Mouse (Mus musculus): ENCODE measurements around the gene Fxyd2. TPM values are rescaled to one million over a fixed set of nuclear protein-coding genes. Genes with fewer than 3 reads are reported as not detected.

Gene Fxyd2
- polyA plus RNA-seq, 1 experiment from 2014 or later: 0.61 TPM

GRCm38 (mm10) chr9:45373896-45374295 lies 25.6 kb upstream of the Fxyd2 start:
- no peaks in the 10 kb centered on the region for H3K9me3 ChIP-seq (replicated peaks)
- no peak overlapping the region for H3K4me3 ChIP-seq (replicated peaks)
- WGBS (ENCODE audit: insufficient replicate concordance): 41% methylated on average over 3 of the region's 3 CpGs

DNA sequence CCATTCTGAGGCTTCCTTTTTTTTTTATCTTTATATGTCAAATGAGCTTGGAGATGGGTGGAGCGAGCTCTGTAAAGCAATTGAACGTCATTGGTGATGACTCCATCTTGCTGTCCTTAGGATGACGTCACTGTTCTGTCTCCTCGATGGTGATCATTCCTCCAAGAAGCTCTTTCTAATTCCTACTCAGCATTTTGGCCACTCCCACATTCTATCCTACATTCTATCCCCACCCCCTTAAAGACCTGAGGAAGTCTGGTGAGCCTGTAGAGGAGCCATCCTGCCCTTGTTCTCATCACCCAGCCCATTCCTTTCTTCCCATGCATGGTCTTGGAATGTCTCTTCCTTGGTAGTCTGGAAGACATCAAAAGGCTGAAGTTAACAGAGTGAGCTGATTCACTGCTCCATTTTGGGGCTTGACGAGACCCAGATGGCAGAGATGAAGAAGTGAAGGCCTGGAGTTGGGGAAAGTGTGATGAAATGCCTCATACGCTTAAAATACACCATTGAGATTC lies 24.4 kb upstream of the Fxyd2 start:
- Histone ChIP-seq H3K9me3 (replicated peaks) (no peaks in the 10 kb centered on the region), H3K4me2 (no peak overlapping the region), H3K27ac (no peak overlapping the region), H3K36me3 (no peaks in the 10 kb centered on the region), H3K4me3 (replicated peaks) (no peak overlapping the region), H3K27me3 (peaks cover 22% of the 10 kb centered on the region), H3K9ac (no peak overlapping the region), H3K4me1 (replicated peaks) (no peaks in the 10 kb centered on the region)
- ATAC-seq (ENCODE audit: low read depth): no peak
- no peak for DNase-seq
- 63% methylated on average over 6 of the region's 6 CpGs for WGBS (ENCODE audit: insufficient replicate concordance)

More at GRCm38 (mm10) chr9:45373896-45374295, 25.6 kb upstream of the Fxyd2 start:
- H3K27me3 ChIP-seq: peaks cover 34% of the 10 kb centered on the region
- H3K4me1 ChIP-seq (replicated peaks): no peaks in the 10 kb centered on the region
- H3K9ac ChIP-seq: no peak overlapping the region
- no peak overlapping the region for H3K27ac ChIP-seq
- no peak overlapping the region for H3K4me2 ChIP-seq
- H3K36me3 ChIP-seq: no peaks in the 10 kb centered on the region
- DNase-seq: no peak
- no peak for ATAC-seq (ENCODE audit: low read depth)

DNA sequence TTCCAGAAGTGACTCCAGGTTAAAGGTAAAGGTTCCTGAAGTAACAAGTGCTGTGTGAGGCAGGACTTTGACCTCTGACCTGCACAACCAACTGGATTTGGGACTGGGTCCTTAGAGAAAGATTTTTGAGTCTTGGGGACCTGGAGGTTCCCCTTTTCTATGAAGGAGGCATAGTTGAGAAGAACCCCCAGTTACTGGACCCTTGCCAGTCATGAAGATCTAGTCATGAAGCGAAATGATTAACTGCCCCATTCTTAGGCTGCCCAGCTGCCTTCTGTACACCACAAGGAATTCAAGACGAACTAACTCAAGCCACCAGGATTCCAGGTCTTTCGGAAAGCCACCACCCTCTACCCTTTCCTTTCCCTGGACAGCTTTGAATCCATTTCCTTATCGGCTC lies 23.0 kb upstream of the Fxyd2 start:
- DNase-seq (no peak), ATAC-seq (ENCODE audit: low read depth) (no peak)
- peaks cover 9% of the 10 kb centered on the region for H3K27me3 ChIP-seq
- no peaks in the 10 kb centered on the region for H3K36me3 ChIP-seq
- H3K4me2 ChIP-seq: no peak overlapping the region
- H3K4me1 ChIP-seq (replicated peaks): no peaks in the 10 kb centered on the region
- WGBS (ENCODE audit: insufficient replicate concordance): 40% methylated on average over 4 of the region's 4 CpGs
- H3K27ac ChIP-seq: no peak overlapping the region
- no peaks in the 10 kb centered on the region for H3K9me3 ChIP-seq (replicated peaks)
- H3K9ac ChIP-seq: no peak overlapping the region
- no peak overlapping the region for H3K4me3 ChIP-seq (replicated peaks)

DNA sequence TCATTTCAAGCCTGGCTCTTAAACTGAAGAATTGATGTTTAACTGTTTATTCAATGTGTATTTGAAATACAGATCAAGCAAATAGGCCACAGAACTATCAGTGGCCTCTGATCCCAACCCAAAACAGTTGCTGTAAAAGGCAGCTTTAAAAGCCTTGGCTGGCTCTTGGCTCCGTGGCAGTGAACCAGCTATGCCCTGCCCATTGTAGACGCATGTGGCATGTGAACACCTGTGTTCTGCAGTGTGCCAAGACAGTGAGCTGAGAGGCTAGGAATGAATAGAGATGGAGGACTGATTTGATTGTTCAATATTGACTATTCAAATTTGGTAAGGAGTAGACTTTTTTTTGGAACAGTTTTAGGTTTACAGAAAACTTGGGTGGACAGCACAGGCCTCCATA lies 22.6 kb upstream of the Fxyd2 start:
- H3K4me3 ChIP-seq (replicated peaks): no peak overlapping the region
- no peaks in the 10 kb centered on the region for H3K9me3 ChIP-seq (replicated peaks)
- ATAC-seq (ENCODE audit: low read depth) (no peak), DNase-seq (no peak)
- H3K9ac ChIP-seq: no peak overlapping the region
- H3K4me2 ChIP-seq: no peak overlapping the region
- no peaks in the 10 kb centered on the region for H3K36me3 ChIP-seq
- WGBS (ENCODE audit: insufficient replicate concordance): 58% methylated on average over 2 of the region's 2 CpGs
- no peak overlapping the region for H3K27ac ChIP-seq
- peaks cover 4% of the 10 kb centered on the region for H3K27me3 ChIP-seq
- H3K4me1 ChIP-seq (replicated peaks): no peaks in the 10 kb centered on the region

GRCm38 (mm10) chr9:45380411-45381251 lies 18.8 kb upstream of the Fxyd2 start:
- DNase-seq (no peak), ATAC-seq (ENCODE audit: low read depth) (no peak)

GRCm38 (mm10) chr9:45382336-45382735 lies 17.1 kb upstream of the Fxyd2 start:
- Histone ChIP-seq H3K27me3 (no peaks in the 10 kb centered on the region), H3K27ac (no peak overlapping the region), H3K4me1 (replicated peaks) (no peaks in the 10 kb centered on the region), H3K4me3 (replicated peaks) (no peak overlapping the region), H3K4me2 (no peak overlapping the region), H3K9me3 (replicated peaks) (no peaks in the 10 kb centered on the region), H3K9ac (no peak overlapping the region), H3K36me3 (no peaks in the 10 kb centered on the region)
- ATAC-seq (ENCODE audit: low read depth) (no peak), DNase-seq (no peak)
- WGBS (ENCODE audit: insufficient replicate concordance): 54% methylated on average over 5 of the region's 5 CpGs

More at GRCm38 (mm10) chr9:45380411-45381251, 18.8 kb upstream of the Fxyd2 start:
- Histone ChIP-seq H3K27ac (no peak overlapping the region), H3K36me3 (no peaks in the 10 kb centered on the region), H3K9me3 (replicated peaks) (no peaks in the 10 kb centered on the region), H3K4me1 (replicated peaks) (no peaks in the 10 kb centered on the region), H3K4me3 (replicated peaks) (no peak overlapping the region), H3K27me3 (no peaks in the 10 kb centered on the region), H3K9ac (no peak overlapping the region), H3K4me2 (no peak overlapping the region)
- WGBS (ENCODE audit: insufficient replicate concordance): 49% methylated on average over 10 of the region's 10 CpGs

- Histone ChIP-seq H3K9ac (no peak overlapping the region), H3K27me3 (no peaks in the 10 kb centered on the region), H3K4me2 (no peak overlapping the region), H3K4me3 (replicated peaks) (no peak overlapping the region), H3K36me3 (no peaks in the 10 kb centered on the region), H3K9me3 (replicated peaks) (no peaks in the 10 kb centered on the region), H3K4me1 (replicated peaks) (no peaks in the 10 kb centered on the region), H3K27ac (no peak overlapping the region)
- ATAC-seq (ENCODE audit: low read depth): no peak
- DNase-seq: no peak
- WGBS (ENCODE audit: insufficient replicate concordance): 62% methylated on average over 5 of the region's 5 CpGs
These were observed 16.6 kb upstream of the Fxyd2 start for GRCm38 (mm10) chr9:45382834-45383233.

- WGBS (ENCODE audit: insufficient replicate concordance): 76% methylated on average over 6 of the region's 6 CpGs
- H3K9ac ChIP-seq: no peak overlapping the region
- H3K27ac ChIP-seq: no peak overlapping the region
- H3K36me3 ChIP-seq: no peaks in the 10 kb centered on the region
- ATAC-seq (ENCODE audit: low read depth) (no peak), DNase-seq (no peak)
- H3K4me3 ChIP-seq (replicated peaks): no peak overlapping the region
- H3K4me2 ChIP-seq: no peak overlapping the region
- H3K4me1 ChIP-seq (replicated peaks): no peaks in the 10 kb centered on the region
- no peaks in the 10 kb centered on the region for H3K9me3 ChIP-seq (replicated peaks)
- no peaks in the 10 kb centered on the region for H3K27me3 ChIP-seq
These were observed 15.6 kb upstream of the Fxyd2 start for GRCm38 (mm10) chr9:45383883-45384282.

GRCm38 (mm10) chr9:45386698-45387097 lies 12.8 kb upstream of the Fxyd2 start:
- no peak overlapping the region for H3K27ac ChIP-seq

GRCm38 (mm10) chr9:45388385-45388994 lies 11.0 kb upstream of the Fxyd2 start:
- no peaks in the 10 kb centered on the region for H3K4me1 ChIP-seq (replicated peaks)
- ATAC-seq (ENCODE audit: low read depth) (no peak), DNase-seq (peak; percentile 51)
- H3K4me3 ChIP-seq (replicated peaks): no peak overlapping the region
- WGBS (ENCODE audit: insufficient replicate concordance): 31% methylated on average over 12 of the region's 12 CpGs
- H3K9me3 ChIP-seq (replicated peaks): no peaks in the 10 kb centered on the region
- no peaks in the 10 kb centered on the region for H3K36me3 ChIP-seq
- no peak overlapping the region for H3K9ac ChIP-seq
- H3K27ac ChIP-seq: no peak overlapping the region
- no peaks in the 10 kb centered on the region for H3K27me3 ChIP-seq
- no peak overlapping the region for H3K4me2 ChIP-seq

More at GRCm38 (mm10) chr9:45386698-45387097, 12.8 kb upstream of the Fxyd2 start:
- H3K27me3 ChIP-seq: no peaks in the 10 kb centered on the region
- no peak overlapping the region for H3K4me3 ChIP-seq (replicated peaks)
- H3K4me1 ChIP-seq (replicated peaks): no peaks in the 10 kb centered on the region
- H3K9ac ChIP-seq: no peak overlapping the region
- ATAC-seq (ENCODE audit: low read depth) (no peak), DNase-seq (no peak)
- no peak overlapping the region for H3K4me2 ChIP-seq
- no peaks in the 10 kb centered on the region for H3K9me3 ChIP-seq (replicated peaks)
- no peaks in the 10 kb centered on the region for H3K36me3 ChIP-seq
- 25% methylated on average over 5 of the region's 5 CpGs for WGBS (ENCODE audit: insufficient replicate concordance)

- WGBS (ENCODE audit: insufficient replicate concordance): 73% methylated on average over 8 of the region's 8 CpGs
- DNase-seq (no peak), ATAC-seq (ENCODE audit: low read depth) (no peak)
- Histone ChIP-seq H3K9ac (no peak overlapping the region), H3K27me3 (no peaks in the 10 kb centered on the region), H3K36me3 (no peaks in the 10 kb centered on the region), H3K27ac (no peak overlapping the region), H3K4me3 (replicated peaks) (no peak overlapping the region), H3K9me3 (replicated peaks) (no peaks in the 10 kb centered on the region), H3K4me1 (replicated peaks) (no peaks in the 10 kb centered on the region), H3K4me2 (no peak overlapping the region)
These were observed 9.9 kb upstream of the Fxyd2 start for GRCm38 (mm10) chr9:45389596-45389995.

Measured in liver, embryonic 13.5 days (tissue).